Mouse (Mus musculus) liver, embryonic 11.5 days (tissue): ENCODE results near the gene B230104I21Rik. TPM values are rescaled to one million over a fixed set of nuclear protein-coding genes. Genes with fewer than 3 reads are reported as not detected.

Experiments
- ATAC-seq: fragments of 200-750 bp; cut with Nextera tagmentation; replicated peaks from 2 replicates; pipeline ENCODE4 v1.8.0; 2017; ENCODE audit warnings: moderate number of reproducible peaks, mild to moderate bottlenecking, moderate TSS enrichment, moderate library complexity; ENCODE audit not compliant: low FRiP score
- DNase-seq: peaks from one replicate; pipeline ENCODE4 v3.0.0-alpha.2; 2017; ENCODE audit warnings: low spot score
- H3K27ac ChIP-seq: fragments of 300-500 bp; sonication (generic); 2 replicates; pipeline ENCODE4 v1.5.1; 2014; ENCODE audit warnings: mild to moderate bottlenecking, low read depth, low read length, control low read depth
- H3K27me3 ChIP-seq: fragments of 300-500 bp; sonication (generic); replicated peaks from 2 replicates; pipeline ENCODE4 v1.6.1; 2014; ENCODE audit warnings: low read length, mixed read lengths; ENCODE audit not compliant: control insufficient read depth, insufficient read depth
- H3K36me3 ChIP-seq: fragments of 300-500 bp; sonication (generic); 2 replicates; pipeline ENCODE4 v1.6.1; 2014; ENCODE audit warnings: mild to moderate bottlenecking, low read length, moderate library complexity, mixed read lengths; ENCODE audit not compliant: control insufficient read depth, insufficient read depth
- H3K4me1 ChIP-seq: fragments of 300-500 bp; sonication (generic); replicated peaks from 2 replicates; pipeline ENCODE4 v1.6.1; 2014; ENCODE audit warnings: low read length, mixed read lengths; ENCODE audit not compliant: control insufficient read depth, insufficient read depth
- H3K4me2 ChIP-seq: fragments of 300-500 bp; sonication (generic); 2 replicates; pipeline ENCODE4 v1.6.1; 2014; ENCODE audit warnings: mild to moderate bottlenecking, control low read depth, moderate library complexity
- H3K4me3 ChIP-seq: fragments of 300-500 bp; sonication (generic); 2 replicates; pipeline ENCODE4 v1.5.1; 2014; ENCODE audit warnings: low read depth, low read length, control low read depth
- H3K9ac ChIP-seq: fragments of 300-500 bp; sonication (generic); 2 replicates; pipeline ENCODE4 v1.6.1; 2014; ENCODE audit warnings: low read depth, low read length, control low read depth
- H3K9me3 ChIP-seq: fragments of 300-500 bp; sonication (generic); 2 replicates; pipeline ENCODE4 v1.6.1; 2016; ENCODE audit warnings: low read length, inconsistent platforms, mixed read lengths; ENCODE audit not compliant: control insufficient read depth
- WGBS: fragments of 180-500 bp; shearing (Covaris S2); extraction: QIAGEN DNeasy Blood & Tissue Kit; methylation state at CpG from one replicate; pipeline ENCODE4 v1.1.7; 2014; 5-methylcytosine and 5-hydroxymethylcytosine counted together
- polyA plus RNA-seq: library from polyadenylated mRNA; unstranded; fragments of >200 nt; fragmentation: Nextera tagmentation; extraction: Ambion mirVana; gene quantifications from 2 replicates; pipeline ENCODE4 v1.2.1, GENCODE M21; 2014

Gene B230104I21Rik
- polyA plus RNA-seq, 1 experiment from 2014 or later, result not detected

DNA sequence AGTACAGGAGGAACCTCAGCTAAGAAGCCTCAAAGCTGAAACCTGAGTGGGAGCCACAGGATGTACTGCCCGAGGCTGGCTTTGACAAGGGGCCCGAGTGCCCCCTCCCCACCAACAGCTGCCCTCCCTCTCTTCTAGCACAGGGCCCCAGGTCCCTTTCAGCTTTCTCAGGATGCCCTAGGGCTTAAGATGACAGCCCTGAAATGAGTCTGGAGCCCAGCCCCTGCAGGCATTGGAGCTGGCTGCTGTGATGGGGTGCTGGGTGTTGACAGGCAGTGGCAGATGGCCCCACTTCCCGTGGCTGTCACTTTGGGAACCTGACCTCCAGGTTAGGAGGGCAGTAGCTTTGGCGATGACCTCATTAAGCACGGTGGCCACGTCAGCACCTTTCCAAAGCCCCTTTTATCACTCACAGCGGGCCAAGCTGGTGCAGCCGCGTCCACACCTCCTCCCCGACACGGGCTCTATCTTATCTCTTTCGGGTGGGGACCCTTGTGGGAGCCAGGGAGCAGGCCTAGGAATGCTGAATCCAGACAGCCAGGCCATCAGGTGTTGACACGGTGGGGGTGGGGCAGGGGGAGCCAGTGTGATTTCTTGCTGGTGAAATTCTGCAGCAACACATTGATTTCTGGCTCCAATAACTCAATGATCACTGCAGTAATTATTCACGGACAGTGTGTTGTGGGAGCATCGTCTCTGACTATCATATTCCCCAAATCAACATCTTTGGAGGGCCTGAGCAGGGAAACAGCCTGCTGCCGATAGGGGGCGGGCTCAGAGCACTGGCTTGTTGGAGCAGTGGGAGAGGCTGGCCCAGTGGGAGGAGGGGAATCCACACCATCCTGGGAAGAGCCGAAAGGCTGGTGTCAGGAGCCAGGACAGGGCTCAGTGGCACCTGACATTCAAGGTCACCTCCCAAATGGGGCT is 57.5 kb downstream of the B230104I21Rik start:
- no peak overlapping the region for H3K27ac ChIP-seq
- no peak overlapping the region for H3K9ac ChIP-seq
- H3K4me2 ChIP-seq, result no peak overlapping the region
- DNase-seq, result no peak
- no peaks in the 10 kb centered on the region for H3K9me3 ChIP-seq
- peaks cover 7% of the 10 kb centered on the region for H3K27me3 ChIP-seq
- no peaks in the 10 kb centered on the region for H3K36me3 ChIP-seq
- WGBS, result 16% methylated on average over 18 of the region's 18 CpGs
- H3K4me1 ChIP-seq, result peaks cover 21% of the 10 kb centered on the region
- ATAC-seq, result peak; percentile 59
- no peak overlapping the region for H3K4me3 ChIP-seq

DNA sequence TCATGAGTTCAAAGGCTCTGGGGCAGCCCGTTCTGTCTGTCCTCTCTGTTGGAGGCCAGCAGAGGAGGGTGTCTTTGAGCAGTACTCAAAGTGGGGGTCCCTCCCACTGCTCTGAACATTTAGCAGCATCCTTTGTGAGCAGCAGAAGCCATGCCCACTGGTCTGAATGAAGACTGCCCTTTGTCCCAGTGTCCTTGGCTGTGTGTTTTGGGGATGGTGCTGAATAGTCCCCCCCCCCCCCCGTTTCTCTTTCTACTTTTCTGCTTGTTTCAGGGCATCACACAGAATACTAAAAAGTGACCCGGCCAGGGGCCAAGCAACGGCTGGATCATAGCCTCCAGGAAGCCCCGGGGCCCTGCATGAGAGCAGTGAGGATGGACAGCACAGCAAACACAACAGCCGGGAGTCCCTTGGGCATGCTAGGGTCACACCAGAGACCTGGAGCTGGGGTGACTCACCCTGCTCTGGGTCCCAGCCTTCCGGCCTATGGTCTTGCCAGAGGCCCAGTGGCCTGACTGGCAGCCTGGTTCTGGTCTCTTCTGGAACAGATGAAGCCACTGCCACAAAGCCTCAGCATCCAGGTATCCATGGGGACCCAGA is 58.3 kb downstream of the B230104I21Rik start:
- Histone ChIP-seq H3K9me3 (no peaks in the 10 kb centered on the region), H3K27me3 (peaks cover 7% of the 10 kb centered on the region), H3K36me3 (no peaks in the 10 kb centered on the region), H3K4me3 (no peak overlapping the region), H3K4me2 (no peak overlapping the region), H3K4me1 (peaks cover 21% of the 10 kb centered on the region), H3K27ac (no peak overlapping the region), H3K9ac (no peak overlapping the region)
- ATAC-seq (0 out of 2 replicates have a peak, but pooled peaks have one; percentile 7), DNase-seq (no peak)
- WGBS, result 61% methylated on average over 7 of the region's 7 CpGs

DNA sequence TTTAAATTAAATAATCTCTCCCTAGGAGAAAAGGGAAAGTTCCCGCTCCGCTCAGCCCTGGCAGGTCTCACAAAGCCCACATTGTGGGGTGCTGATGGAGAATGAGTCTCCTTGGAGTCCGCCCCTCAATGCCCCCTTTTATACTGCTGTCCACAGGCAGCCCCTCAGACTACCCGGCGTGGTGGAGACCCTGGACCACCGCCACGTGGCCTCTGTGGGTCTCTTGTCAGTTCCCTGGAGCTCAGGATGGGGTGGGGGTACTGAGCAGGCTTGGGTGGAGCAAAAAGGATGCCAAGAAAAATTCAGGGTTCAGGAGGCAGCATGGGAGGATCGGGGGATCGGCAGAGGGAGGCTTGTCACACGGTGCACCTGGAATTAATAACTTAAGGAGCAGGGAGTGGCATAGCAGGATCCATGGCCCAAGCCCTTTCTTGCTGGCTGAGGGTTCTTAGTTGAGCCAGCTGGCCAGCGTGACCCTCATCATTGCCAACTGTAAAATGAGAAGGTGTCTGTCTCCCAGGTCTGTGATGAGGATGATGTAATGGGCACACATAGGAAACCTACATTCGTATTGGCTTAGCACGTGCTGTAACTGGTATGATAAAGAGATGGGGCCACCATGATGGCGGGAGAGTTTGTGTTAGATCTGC is 60.9 kb downstream of the B230104I21Rik start:
- 83% methylated on average over 14 of the region's 14 CpGs for WGBS
- H3K4me1 ChIP-seq, result peaks cover 19% of the 10 kb centered on the region
- ATAC-seq, result no peak
- H3K4me2 ChIP-seq, result no peak overlapping the region
- no peak for DNase-seq
- H3K9ac ChIP-seq, result no peak overlapping the region
- no peak overlapping the region for H3K4me3 ChIP-seq
- peaks cover 2% of the 10 kb centered on the region; the same call in 1 of the 2 replicates for H3K27me3 ChIP-seq
- H3K9me3 ChIP-seq, result no peaks in the 10 kb centered on the region
- H3K27ac ChIP-seq, result no peak overlapping the region
- no peaks in the 10 kb centered on the region for H3K36me3 ChIP-seq

Other genes with a start within 250 kb of the B230104I21Rik start
- gene Trp73, start 195.9 kb upstream of the B230104I21Rik start, polyA plus RNA-seq, result 0.04 and 0.18 TPM in 2 replicates
- 39.9 and 46.8 TPM in 2 replicates for gene Wrap73, start 193.8 kb upstream of the B230104I21Rik start, polyA plus RNA-seq
- gene Tprgl, start 175.5 kb upstream of the B230104I21Rik start, polyA plus RNA-seq, result 133 and 149 TPM in 2 replicates
- 5.8 and 5.9 TPM in 2 replicates for gene Megf6, start 165.4 kb upstream of the B230104I21Rik start, polyA plus RNA-seq
- gene Arhgef16, start 34.5 kb upstream of the B230104I21Rik start, polyA plus RNA-seq, result 5.3 and 5.9 TPM in 2 replicates